Mouse (Mus musculus): ENCODE data around the gene Gm21970. TPM values are rescaled to one million over a fixed set of nuclear protein-coding genes. Genes with fewer than 3 reads are reported as not detected.

Gm21970 gene
- not detected for polyA plus RNA-seq (2014; fragmentation: Illumina TruSeq; extraction: RNeasy Lipid Tissue Mini Kit (QIAGEN cat#74804); ENCODE audit: low read depth, low replicate concordance)

DNA sequence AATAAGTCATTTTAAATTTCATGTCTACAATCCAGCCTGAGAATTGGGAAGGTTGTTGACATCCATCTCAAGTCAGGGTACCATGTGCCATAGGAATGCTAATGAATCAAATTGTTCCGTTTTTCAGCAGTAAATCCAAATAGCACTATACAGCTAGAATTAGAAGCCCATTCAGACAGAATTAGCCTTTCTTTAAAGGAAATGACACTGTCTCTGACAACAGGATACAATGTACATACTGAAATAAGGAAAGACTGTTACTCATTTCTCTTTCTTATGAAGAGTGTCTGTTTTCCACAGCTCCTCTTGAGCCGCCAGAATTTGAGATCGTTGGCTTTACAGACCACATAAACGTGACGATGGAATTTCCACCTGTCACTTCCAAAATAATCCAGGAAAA lies at the start of gene Gm21970:
Gm21970 (plus strand) TSS at position 301 of the 400 bp plus-strand sequence.

GRCm38 (mm10) chr16:91372577-91373472 lies 18.7 kb upstream of the Gm21970 start, which contains the start of gene Ifnar2:
Gene Ifnar2, plus strand, starts transcription at chr16:91372783.

GRCm38 (mm10) chr16:91405640-91406584 lies 14.4 kb downstream of the Gm21970 start, which contains the start of gene Il10rb:
Gene Il10rb, plus strand, starts transcription at chr16:91406164.

Other genes with a start within 250 kb of the Gm21970 start
- gene Olig2, start 166.3 kb upstream of the Gm21970 start, polyA plus RNA-seq (2014; fragmentation: Illumina TruSeq; extraction: RNeasy Lipid Tissue Mini Kit (QIAGEN cat#74804); ENCODE audit: low read depth, low replicate concordance) = not detected
- 0.81 TPM for gene Olig1, start 121.9 kb upstream of the Gm21970 start, polyA plus RNA-seq (2014; fragmentation: Illumina TruSeq; extraction: RNeasy Lipid Tissue Mini Kit (QIAGEN cat#74804); ENCODE audit: low read depth, low replicate concordance)
- gene Ifnar2, start 18.9 kb upstream of the Gm21970 start, polyA plus RNA-seq (2014; fragmentation: Illumina TruSeq; extraction: RNeasy Lipid Tissue Mini Kit (QIAGEN cat#74804); ENCODE audit: low read depth, low replicate concordance) = 60.9 TPM
- gene Il10rb, start 14.4 kb downstream of the Gm21970 start, polyA plus RNA-seq (2014; fragmentation: Illumina TruSeq; extraction: RNeasy Lipid Tissue Mini Kit (QIAGEN cat#74804); ENCODE audit: low read depth, low replicate concordance) = 54.5 TPM
- 29.5 TPM for gene Ifnar1, start 93.5 kb downstream of the Gm21970 start, polyA plus RNA-seq (2014; fragmentation: Illumina TruSeq; extraction: RNeasy Lipid Tissue Mini Kit (QIAGEN cat#74804); ENCODE audit: low read depth, low replicate concordance)
- gene Ifngr2, start 155.4 kb downstream of the Gm21970 start, polyA plus RNA-seq (2014; fragmentation: Illumina TruSeq; extraction: RNeasy Lipid Tissue Mini Kit (QIAGEN cat#74804); ENCODE audit: low read depth, low replicate concordance) = 67.0 TPM
- gene Tmem50b, start 206.1 kb downstream of the Gm21970 start, polyA plus RNA-seq (2014; fragmentation: Illumina TruSeq; extraction: RNeasy Lipid Tissue Mini Kit (QIAGEN cat#74804); ENCODE audit: low read depth, low replicate concordance) = 69.7 TPM
- gene Dnajc28, start 227.3 kb downstream of the Gm21970 start, polyA plus RNA-seq (2014; fragmentation: Illumina TruSeq; extraction: RNeasy Lipid Tissue Mini Kit (QIAGEN cat#74804); ENCODE audit: low read depth, low replicate concordance) = 4.9 TPM